Mouse (Mus musculus): ENCODE results near the gene Hmx2.

Hmx2 gene

DNA sequence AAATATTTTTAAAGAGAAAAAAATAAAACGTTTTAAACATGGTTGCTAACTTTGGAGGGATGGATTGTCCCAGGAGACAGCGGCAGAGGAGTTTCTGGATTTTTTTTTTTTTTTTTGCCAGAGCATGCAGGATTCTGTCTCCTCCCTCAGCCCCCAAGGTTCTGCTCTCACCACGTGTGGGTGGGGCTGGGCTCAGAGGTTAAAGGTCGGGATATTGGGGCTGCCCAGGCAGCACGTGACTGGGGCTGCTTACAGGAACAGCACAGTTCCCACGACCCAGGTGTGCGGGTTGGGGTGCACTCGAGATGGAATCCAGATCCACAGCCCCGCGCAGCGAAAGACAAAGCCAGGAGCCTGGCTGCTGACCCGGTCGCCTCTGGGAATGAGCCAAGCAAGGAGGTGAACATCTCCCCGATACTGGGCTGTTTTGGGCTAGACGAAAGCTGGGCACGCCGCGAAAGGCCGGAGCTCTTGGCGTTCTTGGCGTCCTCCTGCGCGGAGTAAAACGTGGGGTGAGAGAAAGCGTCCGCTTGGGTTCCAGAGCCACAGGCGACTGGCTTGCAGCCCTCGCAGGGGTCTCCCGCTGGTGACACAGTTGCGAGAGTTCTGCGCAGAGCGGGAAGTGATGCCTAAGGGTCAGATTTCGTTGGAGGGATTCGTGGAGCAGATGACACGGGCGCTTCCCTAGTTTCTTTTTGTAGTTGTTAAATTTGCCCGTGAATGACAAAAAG lies 8.1 kb downstream of the Hmx2 start:
- DNase-seq (ENCODE audit: low spot score) = no peak

DNA sequence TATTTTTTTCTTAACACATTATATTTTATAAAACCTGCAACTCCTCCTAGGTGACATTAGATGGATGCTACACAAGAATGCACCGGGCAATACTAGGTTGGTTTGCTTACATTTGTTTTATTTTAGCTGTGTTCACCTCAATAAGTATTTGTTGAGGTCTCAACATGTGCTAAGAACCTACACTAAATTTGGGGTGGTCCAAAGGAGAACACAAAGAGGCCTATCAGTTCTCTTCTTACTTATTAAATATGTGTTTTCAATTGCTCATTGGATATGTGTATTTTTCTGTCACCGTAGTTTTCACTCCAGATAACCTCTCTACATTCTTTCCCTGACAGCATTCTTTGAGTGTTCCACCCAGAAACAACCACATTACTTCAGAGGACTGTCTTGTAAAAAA lies 9.2 kb downstream of the Hmx2 start:
- no peak for DNase-seq (ENCODE audit: low spot score)

DNA sequence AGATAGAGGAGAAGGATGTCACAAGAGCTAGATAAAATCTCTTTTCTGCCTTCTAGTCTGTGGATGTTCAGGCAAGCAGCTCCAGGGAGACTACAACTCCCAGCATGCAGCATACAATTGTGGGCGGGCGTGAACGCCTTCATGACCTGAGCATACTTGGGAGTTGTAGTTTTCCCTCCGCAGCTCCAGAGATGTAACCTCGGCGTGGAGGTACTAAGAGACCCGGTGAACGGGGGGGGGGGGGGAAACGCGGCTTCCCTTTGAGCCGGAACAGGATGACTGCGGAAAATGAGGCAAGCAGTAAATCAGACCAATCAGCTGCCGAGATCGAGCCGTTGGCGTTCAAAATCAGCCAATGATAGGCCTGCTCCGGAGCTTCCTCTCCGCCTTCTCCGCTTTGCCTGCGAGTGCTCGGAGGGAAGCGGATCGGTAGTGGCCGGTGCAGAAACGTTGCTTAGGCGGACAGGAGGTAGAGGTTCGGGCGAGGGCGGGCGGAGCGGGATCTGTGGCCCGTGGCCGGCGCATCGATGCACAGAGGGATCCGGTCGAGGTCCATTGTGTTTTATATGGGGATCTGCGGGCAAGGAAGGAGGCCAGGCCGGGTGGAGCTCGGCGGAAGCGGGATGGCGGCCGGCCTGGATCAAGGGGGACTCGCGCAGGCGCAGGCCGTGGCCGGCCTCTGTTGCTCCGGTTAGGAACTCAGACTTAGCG lies 11.6 kb downstream of the Hmx2 start, which contains the start of gene Bub3:
Gene Bub3 (plus strand): TSS at position 237 of the 711 bp plus-strand sequence.
- peak; percentile 87 for DNase-seq (ENCODE audit: low spot score)

DNA sequence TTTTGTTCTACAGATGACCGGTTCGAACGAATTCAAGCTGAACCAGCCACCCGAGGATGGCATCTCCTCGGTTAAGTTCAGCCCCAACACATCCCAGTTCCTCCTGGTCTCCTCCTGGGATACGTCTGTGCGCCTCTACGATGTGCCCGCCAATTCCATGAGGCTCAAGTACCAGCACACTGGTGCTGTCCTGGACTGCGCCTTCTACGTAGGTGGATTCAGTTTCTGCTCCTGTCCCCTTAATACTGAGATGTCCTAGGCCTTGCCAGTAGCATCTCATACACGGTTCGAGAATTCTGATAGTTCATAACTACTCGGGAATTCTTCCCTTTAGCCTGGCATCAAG lies 12.1 kb downstream of the Hmx2 start:
- no peak for DNase-seq (ENCODE audit: low spot score)

- no peak for DNase-seq (ENCODE audit: low spot score)
Observed at GRCm38 (mm10) chr7:131575246-131575645, 26.7 kb downstream of the Hmx2 start.

- DNase-seq (ENCODE audit: low spot score) = no peak
Observed at GRCm38 (mm10) chr7:131582178-131582577, 33.6 kb downstream of the Hmx2 start.

GRCm38 (mm10) chr7:131585551-131585950 lies 37.0 kb downstream of the Hmx2 start:
- DNase-seq (ENCODE audit: low spot score) = no peak

- no peak for DNase-seq (ENCODE audit: low spot score)
Observed at GRCm38 (mm10) chr7:131597779-131598482, 49.4 kb downstream of the Hmx2 start.

DNA sequence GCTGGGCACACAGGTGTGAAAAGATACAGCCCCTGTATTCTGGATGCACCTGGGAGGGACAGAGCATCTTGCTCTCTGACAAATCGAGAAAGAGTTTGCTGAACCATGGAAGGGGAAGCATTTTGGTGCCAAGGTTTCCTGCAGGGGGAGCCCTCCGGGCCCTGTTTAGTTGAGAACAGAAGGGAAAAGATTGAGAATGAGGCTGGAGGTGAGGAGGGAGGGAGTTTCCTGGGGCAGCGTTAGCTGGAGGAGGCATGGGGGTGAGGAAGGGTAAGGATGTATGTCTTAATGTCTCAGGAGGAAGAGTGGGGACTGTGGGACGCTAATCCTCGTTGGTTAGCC lies 49.9 kb downstream of the Hmx2 start:
- peak; percentile 57 for DNase-seq (ENCODE audit: low spot score)

- no peak for DNase-seq (ENCODE audit: low spot score)
Observed at GRCm38 (mm10) chr7:131602106-131602505, 53.5 kb downstream of the Hmx2 start.

DNA sequence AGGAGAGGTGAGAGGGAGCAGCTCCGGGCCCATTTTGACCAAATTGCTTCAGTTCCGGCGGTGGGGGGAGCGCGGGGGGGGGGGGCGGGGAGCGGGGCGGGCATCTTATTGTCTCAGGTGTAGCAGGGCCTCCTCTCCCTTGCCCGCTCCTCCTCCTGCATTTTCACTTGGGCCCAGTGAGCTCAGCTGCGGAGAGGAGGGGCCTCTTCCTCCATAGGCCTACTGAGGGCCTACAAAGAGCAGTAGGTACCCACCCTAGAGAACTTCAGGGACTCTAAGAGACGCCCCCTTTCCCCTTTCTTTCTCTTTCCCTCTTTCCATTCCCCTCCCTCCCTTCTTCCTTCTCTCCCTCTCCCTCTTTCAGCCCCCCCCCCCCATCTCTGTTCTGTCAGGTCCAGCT lies 54.6 kb downstream of the Hmx2 start:
- no peak for DNase-seq (ENCODE audit: low spot score)

DNA sequence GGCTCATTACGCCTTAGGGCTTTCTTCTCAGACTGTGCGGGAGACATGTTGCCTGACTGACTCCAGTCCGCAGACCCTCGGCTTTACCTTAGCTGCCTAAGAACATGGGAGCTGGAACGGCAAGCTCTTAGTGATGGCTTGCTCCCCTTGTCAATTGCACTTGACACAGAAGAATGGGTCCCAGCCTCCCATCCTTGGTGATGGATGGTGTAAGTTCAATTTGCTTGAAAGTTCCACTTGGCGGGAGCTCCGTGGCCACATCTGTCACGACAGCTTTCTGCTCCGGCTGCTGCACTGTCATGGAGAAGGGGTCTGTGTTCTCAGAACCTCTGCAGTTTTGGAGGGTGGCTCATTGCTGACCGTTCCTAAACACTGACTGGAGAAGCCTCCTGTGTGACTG lies 56.4 kb downstream of the Hmx2 start:
- no peak for DNase-seq (ENCODE audit: low spot score)

GRCm38 (mm10) chr7:131605481-131605880 lies 56.9 kb downstream of the Hmx2 start:
- no peak for DNase-seq (ENCODE audit: low spot score)

Data from testis, postnatal 10 days (tissue).